Mouse (Mus musculus) kidney, adult 9 months (tissue): ENCODE measurements at regions not wholly inside any gene's neighbourhood (a gene's known extent, or its start where the extent isn't known, plus 50 kb on each side); places are given as distances from the start of the nearest gene placed in this dataset.
A peak's percentile ranks its signal among the peaks of the same experiment; 100 is the strongest.

Experiments
- DNase-seq: peaks from one replicate; pipeline ENCODE4 v3.0.0; 2022

DNA sequence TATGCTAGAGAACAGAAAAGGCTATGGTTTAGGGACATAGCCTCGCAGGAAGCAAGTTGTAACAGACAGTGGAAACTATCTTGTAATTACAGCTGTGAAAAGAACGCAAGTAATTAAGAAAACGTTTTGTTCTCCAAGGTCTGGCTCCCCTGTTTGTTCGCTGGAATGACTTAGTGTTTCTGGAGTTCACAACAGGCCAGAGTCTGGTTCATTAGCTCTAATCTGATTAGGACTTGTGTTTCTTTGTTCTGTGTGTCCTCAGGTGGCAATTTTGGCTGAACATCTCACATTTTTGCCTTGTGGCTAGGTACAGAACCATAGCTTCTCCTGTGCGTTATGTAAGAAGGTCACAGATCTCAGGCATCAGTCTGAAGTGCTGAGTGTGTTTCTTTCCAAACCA lies 141.7 kb upstream of the Sgk1 start:
- DNase-seq, result no peak

DNA sequence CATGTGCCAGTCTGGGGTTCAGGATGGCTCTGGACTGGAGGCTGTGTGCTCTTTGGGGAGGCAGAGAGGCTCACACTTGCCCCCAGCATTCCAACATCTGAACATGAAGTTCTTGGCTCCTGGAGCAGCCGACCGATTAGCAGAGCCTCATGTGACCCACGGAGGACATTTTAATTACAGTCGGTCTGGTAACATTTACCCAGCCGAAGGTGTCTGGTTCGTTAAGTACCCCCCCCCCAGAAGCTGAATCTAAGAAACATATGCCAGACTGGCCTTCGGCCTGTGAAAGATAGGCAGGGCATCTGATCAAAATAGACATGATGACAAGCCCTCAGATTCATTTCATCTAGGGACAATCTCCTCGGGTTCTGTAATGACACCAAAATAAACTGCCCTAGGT lies 140.4 kb upstream of the Sgk1 start:
- DNase-seq, result peak; percentile 18

DNA sequence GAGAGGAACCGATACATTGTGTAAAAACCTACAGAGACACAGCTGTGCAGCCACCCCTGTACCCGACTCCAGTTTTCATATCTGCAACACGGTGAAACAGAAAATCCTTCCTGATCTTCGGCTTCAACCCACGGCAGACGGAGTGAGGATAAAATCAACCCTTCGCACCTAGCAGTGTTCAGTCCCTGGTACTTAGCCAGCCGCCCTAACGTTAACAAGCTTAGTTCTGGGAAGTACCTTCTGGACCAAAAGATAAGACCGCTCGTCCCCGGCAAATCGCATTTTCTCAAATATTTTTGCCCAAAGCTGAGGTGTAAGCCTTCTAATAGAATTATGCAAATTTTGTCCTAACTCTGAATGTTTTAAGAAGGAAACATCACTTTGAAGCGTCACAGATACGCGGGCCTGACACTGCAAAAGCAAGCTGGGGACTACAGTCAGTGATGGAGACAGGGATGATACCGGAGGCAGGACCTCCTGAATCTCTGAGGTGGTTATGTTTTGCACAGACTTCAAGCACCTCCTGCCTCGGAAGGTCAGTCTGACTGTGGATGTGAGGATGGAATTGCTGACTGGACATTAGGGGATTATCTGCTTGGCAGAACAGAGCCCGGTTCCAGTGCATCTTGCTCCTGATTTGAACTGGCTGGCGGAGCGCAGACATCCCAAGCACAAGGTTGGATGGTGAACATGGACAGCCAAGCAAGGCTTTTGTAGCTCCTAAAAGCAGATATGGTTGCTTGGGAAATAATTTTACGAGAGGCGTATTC lies 139.8 kb upstream of the Sgk1 start:
- DNase-seq, result no peak

GRCm38 (mm10) chr10:21743396-21743795 lies 138.6 kb upstream of the Sgk1 start:
- DNase-seq, result no peak

DNA sequence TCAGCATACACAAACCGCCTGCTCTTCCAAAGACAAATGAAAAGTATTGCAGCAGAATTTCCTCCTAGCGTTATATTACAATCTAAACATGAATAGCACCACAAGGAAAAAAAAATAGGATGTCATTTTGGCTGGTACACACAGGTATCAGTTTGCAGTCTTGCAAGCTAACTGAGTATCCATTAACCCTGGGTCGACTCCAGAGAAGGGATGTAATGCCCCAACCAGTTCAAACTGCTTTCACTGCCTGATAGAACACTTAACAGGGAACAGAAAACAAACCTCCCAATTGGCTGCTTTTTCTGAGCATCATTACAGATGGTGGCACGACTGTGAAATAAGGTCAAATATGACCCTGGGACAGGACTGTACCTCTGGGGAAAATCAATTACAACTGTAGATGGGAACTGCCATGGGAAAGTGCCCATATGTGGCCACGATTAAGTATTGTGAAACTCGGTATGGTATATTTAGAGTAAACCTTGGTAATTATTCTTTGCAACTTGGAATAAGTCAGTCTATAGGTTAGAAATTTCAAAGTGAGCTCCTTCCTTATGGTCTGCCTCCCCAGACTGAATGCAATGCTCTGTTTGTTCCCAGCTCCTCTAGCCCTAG lies 137.5 kb upstream of the Sgk1 start:
- DNase-seq, result peak; percentile 34

- no peak for DNase-seq
Measured at GRCm38 (mm10) chr10:21745940-21746487, 136.0 kb upstream of the Sgk1 start.

DNA sequence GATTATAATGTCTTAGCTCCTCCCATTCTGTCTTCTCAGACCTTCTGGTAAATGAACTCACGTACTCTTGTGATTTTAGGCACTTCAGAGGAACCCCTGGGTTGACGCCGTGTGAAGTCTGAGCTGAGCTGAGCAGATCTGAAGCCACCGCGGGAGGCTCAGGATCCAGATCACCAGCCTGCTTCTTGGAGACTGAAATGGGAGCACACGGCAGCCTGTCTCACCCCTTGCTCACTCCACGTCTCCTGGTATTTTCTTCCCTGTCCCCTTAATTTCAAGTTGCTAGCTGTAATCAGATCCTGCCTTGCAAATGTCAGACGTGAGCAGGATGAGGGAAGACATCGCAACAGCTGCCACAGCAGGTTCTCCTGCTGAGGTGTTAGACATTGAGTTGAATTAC lies 135.3 kb upstream of the Sgk1 start:
- no peak for DNase-seq

- DNase-seq, result no peak
Measured at GRCm38 (mm10) chr10:21751326-21751725, 130.7 kb upstream of the Sgk1 start.

GRCm38 (mm10) chr10:21752392-21752791 lies 129.6 kb upstream of the Sgk1 start:
- no peak for DNase-seq

DNA sequence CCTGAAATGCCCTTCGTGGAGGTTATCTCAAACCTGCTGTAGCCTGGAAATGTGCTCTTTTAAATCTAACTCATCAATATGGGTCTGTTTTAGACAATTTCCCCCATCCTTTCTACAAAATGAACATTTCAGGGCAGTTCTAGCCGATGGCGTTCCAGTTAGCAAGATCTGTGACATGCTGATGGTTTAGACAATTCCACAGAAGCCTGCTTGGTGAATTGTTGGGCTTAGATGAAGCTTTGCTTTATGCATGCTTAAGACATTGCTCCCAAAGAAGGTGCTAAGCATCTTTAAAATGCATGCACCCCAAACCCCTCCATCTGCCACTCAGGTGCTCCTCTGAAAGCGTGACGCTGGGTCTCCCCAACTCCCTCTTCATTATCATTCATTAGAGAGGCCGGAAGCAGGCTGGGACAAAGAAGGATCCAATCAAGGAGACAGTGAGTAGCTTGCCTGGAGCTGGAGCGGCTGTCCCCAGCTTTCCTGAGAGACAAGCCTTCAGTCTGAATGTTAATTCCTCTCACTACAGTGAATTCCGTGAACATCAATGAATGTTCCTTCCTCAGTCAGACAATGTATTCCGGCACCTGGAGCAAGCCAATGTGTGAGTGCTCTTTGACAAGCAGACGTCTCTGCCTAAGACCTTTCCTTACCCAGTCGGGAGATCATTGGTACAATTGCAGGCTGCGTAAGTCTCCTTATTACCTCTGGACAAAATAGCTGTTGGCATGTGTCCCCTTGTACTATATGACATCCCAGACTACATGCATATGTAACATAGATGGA lies 127.0 kb upstream of the Sgk1 start:
- DNase-seq, result no peak

DNA sequence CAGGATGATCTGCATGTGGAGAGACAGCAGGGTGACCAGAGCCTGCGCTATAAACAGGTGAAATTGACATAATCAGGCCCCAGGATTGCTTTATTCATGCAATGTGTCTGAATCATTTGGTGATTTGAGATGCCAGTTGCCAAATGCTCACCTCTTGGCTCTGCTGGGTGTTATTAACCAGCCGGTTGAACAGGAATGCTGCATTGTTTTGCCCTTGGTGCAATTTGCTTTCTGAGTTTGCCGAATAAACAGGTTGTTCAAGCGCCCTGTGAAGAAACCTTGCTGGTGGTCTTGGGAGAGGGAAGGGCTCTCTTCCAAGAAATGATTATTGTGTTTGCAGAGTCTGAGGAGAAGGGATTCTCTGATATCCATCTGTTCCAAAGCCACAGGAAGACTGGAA lies 126.3 kb upstream of the Sgk1 start:
- DNase-seq, result no peak

DNA sequence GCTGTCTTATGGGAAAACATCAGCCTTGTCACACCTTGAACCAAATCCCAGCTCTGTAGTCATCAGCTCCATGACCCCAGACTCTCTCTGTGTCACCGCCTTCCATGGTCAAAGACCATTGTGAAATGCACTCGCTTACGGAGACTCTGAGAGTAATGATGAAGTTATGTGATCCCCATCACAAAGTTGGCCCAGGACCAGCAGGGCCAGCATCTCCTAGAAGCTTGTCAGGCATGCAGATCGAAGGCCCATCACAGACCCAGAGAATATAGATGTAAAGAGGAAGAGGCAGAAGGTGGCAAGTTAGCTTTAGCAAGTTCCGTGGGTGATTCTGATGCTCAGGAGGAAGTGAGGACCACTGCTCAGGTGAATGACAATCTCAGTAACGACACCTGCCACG lies 125.2 kb upstream of the Sgk1 start:
- no peak for DNase-seq

DNA sequence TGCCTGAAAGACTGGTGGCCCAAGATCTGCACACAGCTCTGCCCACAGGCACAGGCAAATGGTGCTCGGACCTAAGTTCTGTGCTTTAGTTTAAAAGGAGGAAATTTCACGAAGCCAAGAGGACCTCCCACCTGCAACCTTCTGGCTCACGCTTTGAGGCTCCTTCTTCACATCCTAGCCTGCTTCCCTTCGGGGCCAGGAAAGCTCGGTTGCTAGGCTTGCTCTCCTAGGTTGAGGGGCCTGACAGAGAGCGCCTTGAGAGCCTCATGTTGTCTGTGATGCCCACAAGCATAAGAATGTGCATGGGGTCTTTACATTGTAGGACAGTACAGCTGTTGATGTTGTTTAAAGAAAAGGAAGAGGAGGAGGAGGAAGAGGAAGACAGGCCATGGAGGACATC lies 123.9 kb upstream of the Sgk1 start:
- DNase-seq, result no peak

GRCm38 (mm10) chr10:21762516-21762915 lies 119.5 kb upstream of the Sgk1 start:
- no peak for DNase-seq

- no peak for DNase-seq
Measured at GRCm38 (mm10) chr10:21763017-21763964, 118.7 kb upstream of the Sgk1 start.

DNA sequence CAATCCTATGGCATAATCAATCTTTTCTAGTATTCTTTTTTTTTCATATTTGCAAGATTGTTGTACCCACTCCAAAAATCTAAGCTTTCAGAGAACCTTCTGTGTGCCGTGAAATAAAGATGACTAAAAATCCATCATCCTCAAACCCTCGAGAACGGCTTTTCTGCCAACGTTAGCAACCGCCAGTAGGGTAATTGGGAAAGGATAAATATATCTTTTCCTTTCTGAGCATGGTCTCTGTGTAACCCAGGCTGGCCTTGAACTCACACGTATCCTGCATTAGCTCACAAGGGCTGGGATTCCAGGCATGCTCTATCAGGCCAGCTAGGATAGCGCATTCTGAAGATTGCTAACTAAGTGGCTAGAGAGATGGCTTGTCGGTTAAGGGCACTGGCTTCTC lies 117.9 kb upstream of the Sgk1 start:
- no peak for DNase-seq

DNA sequence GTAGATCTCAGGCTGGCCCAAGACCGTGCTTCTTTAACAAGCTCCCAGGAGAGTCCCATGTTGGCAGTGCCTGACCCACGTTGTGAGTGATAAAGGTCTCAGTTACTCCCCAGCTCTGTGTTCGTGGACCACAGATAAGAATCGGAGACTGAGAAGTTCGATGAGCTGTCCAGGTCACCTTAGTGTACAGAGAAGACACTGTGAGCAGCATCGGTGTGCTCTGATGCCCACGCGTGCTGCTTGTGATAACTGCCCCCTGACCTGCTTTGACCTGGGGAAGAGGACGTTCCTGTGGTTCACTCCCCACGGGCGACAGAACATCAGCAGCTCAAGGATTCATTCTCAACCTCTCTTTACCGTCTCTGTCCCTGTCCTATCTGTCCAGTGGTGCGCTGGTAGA lies 117.1 kb upstream of the Sgk1 start:
- no peak for DNase-seq

GRCm38 (mm10) chr10:21773548-21773947 lies 108.4 kb upstream of the Sgk1 start:
- no peak for DNase-seq

DNA sequence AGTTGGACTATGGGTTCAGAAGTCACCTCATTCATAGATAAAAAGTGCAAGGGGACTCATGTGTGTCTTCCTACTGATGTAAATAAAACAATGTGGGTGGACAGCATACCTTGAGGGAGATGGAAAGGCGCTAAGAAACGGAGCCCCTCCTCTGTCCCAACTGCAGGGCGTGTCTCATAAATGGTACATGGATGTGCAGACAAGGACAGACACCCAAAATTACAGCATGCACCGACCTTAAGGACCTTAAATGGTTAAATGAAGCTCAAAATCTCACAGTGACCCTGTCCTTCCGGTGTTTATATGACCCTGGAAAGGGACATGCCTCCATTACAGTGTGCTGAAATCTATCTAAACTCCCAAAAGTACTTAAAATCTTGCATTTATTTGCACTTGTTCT lies 106.5 kb upstream of the Sgk1 start:
- no peak for DNase-seq

- DNase-seq, result no peak
Measured at GRCm38 (mm10) chr10:21775911-21776761, 105.8 kb upstream of the Sgk1 start.

- DNase-seq, result no peak
Measured at GRCm38 (mm10) chr10:21776762-21777080, 105.3 kb upstream of the Sgk1 start.

DNA sequence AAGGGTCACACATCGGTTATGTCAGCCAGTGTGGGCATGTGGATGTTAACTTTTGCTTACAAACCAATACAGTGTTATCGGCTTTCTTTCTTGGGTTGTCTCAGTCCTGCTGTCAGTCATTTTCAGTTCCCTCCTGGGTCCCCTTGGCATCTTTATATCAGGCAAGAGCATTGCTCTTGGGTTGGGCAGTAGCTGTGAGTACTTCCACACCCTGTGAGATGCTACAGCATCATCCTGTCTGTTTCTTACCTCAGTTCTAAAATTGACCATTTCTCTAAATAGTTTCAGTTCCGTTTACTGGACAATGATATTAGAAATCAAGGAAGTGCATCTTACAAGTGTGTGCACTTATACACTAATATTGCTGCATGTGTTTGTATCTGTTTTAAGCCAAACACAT lies 104.9 kb upstream of the Sgk1 start:
- no peak for DNase-seq
